Mouse (Mus musculus) heart, postnatal 14 days (tissue): Measurements from ENCODE around the gene Lin37. TPM values are rescaled to one million over a fixed set of nuclear protein-coding genes. Genes with fewer than 3 reads are reported as not detected.

Source experiments
- DNase-seq, 2 experiments: peaks; one replicate each; pipeline ENCODE4 v3.0.0; 2021 to 2022
- intact Hi-C: fragments of 180-260 bp; cut with DNase I; formaldehyde crosslinking; loops from one replicate; pipeline ENCODE4 v1.15.1; 2025
- long read RNA-seq, 2 experiments: library from polyadenylated mRNA; stranded (forward); transcript quantifications; one replicate each; pipeline ENCODE4 v2.0.0; 2021
- total RNA-seq, 2 experiments: library from RNA; stranded (reverse); gene quantifications; 2 replicates each; pipeline ENCODE4 v1.2.3; 2021

Lin37 gene
- total RNA-seq: 10 to 100 TPM; 14.4 to 16.4 TPM
- long read RNA-seq, experiment 1, transcript Lin37-202 (9 exons, 1,312 nt): major isoform, 6 of 13 reads
- long read RNA-seq, experiment 1, transcript Lin37-201 (9 exons, 998 nt): minor isoform, 5 of 13 reads
- long read RNA-seq, experiment 1, partial matches to known transcripts: 0 of 13 reads
- long read RNA-seq, experiment 1, other reads (novel, unspliced or antisense): 2 of 13 reads
- long read RNA-seq, experiment 2, transcript Lin37-201 (9 exons, 998 nt): major isoform, 12 of 18 reads
- long read RNA-seq, experiment 2, partial matches to known transcripts: 0 of 18 reads
- long read RNA-seq, experiment 2, other reads (novel, unspliced or antisense): 4 of 18 reads

- intact Hi-C loops: no loop called here
- peak; percentile 94 for DNase-seq
These were observed at the start of gene Lin37 for GRCm38 (mm10) chr7:30559443-30559954. Gene Lin37, minus strand, starts transcription at chr7:30559838.

DNA sequence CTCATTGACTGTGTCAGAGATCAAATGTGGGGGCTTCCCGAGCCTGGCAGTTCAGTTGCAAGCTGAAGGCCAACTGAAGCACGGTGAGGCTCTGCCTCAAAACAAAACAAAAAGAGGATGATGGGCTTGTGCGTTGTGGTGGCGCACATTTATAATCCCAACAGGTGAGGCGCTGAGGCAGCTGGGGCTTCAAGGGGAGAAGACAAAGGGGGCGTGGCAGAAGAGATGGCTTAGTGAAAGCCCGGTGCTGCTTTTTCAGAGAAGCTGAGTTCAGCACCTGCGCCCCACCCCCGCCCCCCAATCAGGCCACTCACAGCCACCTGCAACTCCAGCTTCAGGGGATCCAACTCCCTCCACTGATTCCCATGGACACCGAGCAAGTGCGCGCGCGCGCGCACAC is 48.8 kb upstream of the Lin37 start:
- intact Hi-C loops: loop anchor here (1.0 to 10.0 kb wide), 2 partner anchors 19 to 234 kb away; no protein-coding TSS in a partner anchor
- no peak for DNase-seq

GRCm38 (mm10) chr7:30607706-30608309 is 48.2 kb upstream of the Lin37 start:
- peak; percentile 62 to 72 for DNase-seq
- intact Hi-C loops: loop anchor here (1.0 to 10.0 kb wide), 2 partner anchors 19 to 233 kb away; no protein-coding TSS in a partner anchor

- intact Hi-C loops: loop anchor here (10.0 kb wide), 1 partner anchor 230 kb away; no protein-coding TSS in a partner anchor
These were observed 45.3 kb upstream of the Lin37 start for GRCm38 (mm10) chr7:30604944-30605343.

GRCm38 (mm10) chr7:30604424-30604823 is 44.8 kb upstream of the Lin37 start:
- DNase-seq: no peak
- intact Hi-C loops: loop anchor here (10.0 kb wide), 1 partner anchor 230 kb away; no protein-coding TSS in a partner anchor

More at GRCm38 (mm10) chr7:30604944-30605343, 45.3 kb upstream of the Lin37 start:
- DNase-seq: no peak

DNA sequence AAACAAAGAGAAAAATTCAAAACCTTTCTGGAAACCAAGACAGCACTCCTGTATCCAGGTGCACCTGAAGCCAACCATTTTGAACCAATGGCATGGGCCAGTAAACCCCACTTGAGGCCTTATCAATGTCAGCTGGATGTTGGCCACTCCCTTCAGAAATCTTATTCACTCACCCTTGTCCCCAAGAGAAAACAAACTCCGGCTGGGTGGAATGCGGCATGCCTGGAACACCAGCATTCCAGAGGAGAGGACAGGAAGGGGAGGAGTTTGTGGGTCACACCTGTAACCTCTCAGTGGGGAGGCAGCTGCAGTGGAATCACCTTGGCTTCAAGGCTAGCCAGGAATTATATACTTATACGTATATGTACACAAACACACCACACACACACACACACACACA is 42.9 kb upstream of the Lin37 start:
- no peak for DNase-seq
- intact Hi-C loops: loop anchor here (10.0 kb wide), 1 partner anchor 228 kb away; no protein-coding TSS in a partner anchor

DNA sequence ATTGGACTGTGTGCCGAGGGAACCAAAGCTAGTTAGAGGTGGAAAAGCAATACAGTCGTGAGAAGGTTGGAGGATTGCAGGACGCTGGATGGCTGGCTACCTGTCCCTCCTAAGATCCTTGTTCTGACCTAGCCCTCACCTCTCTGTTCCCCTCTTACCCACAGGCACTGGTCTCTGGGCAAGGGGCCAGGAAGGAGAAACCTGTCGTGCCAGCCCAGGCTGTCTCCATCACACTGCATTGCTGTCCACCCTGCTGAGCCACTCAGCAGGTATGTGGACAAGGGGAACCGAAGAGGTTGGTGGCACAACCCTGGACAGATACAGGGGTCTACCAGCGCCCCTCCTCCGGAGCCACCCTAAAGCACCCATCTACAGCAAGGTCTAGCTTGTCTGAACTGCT is 41.0 kb upstream of the Lin37 start:
- DNase-seq: no peak
- intact Hi-C loops: loop anchor here (10.0 kb wide), 1 partner anchor 226 kb away; no protein-coding TSS in a partner anchor

- DNase-seq: peak; percentile 80 to 89
- intact Hi-C loops: loop anchor here (10.0 kb wide), 1 partner anchor 225 kb away; no protein-coding TSS in a partner anchor
These were observed 40.3 kb upstream of the Lin37 start for GRCm38 (mm10) chr7:30599933-30600353.

DNA sequence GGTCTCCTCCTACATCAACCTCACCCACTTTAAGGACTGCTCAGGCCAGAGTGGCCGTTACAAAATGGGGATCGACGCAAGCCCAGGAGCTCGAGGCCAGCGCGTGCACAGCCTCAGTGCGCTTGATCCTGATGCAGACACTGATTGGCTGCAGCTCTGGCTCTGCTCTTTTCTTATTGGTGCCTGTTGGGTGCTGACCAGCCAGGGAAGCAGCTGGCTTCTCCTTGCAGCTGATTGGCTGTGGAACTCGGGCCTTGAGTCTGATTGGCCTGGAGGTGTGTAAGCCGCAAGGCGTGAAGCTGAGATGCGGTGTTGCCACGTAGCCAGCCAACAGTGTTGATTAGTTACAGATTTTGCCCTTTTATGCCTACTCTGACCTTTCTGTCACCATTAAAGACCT is 39.1 kb upstream of the Lin37 start, which contains the start of gene Zbtb32:
Zbtb32 (minus strand) TSS at position 124 of the 400 bp plus-strand sequence.
- no peak for DNase-seq
- intact Hi-C loops: no loop called here

DNA sequence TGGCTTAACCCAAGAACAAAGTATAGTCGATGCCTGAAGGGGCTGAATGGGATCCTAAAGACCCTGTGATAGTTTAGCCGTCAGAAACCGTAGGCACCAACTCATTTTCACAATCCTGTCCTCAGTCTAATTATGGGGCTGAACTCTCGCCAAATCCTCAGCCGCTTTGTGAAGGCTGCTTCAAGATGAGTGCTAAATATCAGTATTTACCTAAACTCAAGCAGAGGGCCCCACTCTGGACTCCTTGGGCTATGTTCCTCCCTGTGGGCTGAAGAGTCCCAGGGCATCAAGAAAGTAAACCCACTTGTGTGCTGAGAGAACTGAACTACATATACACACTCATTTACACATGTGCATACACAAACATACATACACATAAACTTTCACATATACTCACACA is 37.2 kb upstream of the Lin37 start:
- no peak for DNase-seq
- intact Hi-C loops: no loop called here

GRCm38 (mm10) chr7:30596093-30596492 is 36.5 kb upstream of the Lin37 start:
- intact Hi-C loops: no loop called here
- DNase-seq: no peak

DNA sequence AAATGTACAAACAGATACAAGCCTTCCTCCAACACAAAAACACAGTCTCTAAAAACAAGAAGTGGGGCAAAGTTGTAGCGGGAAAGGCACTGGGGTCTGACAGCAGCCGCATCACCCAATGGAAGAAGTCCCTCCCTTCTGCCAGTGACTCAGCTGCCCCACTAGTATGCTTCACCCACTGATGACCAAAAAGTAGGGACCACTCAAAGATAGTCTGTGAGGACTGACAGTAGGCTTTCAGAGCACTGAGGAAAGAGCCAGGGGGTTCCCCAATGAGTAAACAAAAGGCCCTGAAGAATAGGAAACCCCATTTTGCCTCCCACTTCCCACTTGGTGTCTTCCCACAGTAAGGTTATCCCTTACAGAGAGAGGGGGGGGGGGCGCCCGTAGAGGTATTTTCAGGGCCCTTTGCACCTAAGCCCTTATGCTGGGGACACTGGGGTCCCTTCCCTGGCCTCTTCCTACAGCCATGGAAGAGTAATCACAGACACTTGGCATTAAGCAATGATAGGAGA is 34.9 kb upstream of the Lin37 start:
- intact Hi-C loops: no loop called here
- no peak for DNase-seq

- DNase-seq: no peak
- intact Hi-C loops: no loop called here
These were observed 34.2 kb upstream of the Lin37 start for GRCm38 (mm10) chr7:30593579-30594509.

DNA sequence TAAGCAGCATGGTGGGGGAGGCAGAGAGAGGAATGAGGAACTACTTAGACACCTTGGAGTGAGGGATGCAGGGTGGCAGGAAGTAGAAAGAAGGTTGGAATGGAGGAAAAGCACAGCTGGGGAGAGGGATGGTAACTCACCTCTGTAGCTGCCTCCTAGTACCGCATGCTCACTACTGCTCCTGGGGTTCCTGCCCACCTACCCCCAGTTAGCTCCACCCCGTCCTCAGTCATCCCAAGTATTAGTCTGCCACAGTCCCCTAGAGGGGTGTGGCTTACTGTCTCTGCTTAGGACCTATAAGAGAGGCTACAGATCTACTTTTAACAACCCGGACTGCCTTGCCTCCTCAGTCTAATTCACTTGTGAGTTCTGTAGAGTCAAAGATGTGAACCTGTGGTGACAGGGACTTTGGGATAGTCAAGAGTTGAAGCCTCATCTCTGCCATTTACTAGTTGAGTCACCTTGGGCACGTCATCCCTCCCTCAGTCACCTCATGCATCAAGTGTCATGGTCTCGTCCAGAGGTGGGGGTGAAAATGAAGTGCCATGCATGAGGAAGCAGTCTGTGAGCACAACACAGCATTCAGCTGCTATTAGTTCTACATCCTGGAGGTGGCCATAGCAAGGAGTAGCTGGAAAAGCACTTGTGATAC is 33.3 kb upstream of the Lin37 start:
- intact Hi-C loops: no loop called here
- no peak for DNase-seq

DNA sequence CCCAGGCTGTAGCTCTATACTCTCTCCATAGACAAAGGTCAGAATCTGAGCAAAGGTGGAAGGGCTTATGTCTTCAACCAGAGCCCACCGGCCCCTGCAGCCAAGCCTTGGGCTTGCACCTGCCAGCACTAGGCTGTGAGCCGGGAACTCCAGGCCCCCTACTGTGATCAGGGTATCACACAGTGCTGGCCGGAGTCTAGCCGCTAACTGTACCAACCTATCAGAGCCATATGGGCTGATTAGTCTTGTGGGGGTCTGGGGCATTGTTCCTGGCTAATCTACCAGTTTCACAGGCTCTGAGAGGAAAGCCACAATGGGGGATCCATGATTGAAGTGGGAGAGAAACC is 31.9 kb upstream of the Lin37 start:
- DNase-seq: no peak
- intact Hi-C loops: no loop called here

DNA sequence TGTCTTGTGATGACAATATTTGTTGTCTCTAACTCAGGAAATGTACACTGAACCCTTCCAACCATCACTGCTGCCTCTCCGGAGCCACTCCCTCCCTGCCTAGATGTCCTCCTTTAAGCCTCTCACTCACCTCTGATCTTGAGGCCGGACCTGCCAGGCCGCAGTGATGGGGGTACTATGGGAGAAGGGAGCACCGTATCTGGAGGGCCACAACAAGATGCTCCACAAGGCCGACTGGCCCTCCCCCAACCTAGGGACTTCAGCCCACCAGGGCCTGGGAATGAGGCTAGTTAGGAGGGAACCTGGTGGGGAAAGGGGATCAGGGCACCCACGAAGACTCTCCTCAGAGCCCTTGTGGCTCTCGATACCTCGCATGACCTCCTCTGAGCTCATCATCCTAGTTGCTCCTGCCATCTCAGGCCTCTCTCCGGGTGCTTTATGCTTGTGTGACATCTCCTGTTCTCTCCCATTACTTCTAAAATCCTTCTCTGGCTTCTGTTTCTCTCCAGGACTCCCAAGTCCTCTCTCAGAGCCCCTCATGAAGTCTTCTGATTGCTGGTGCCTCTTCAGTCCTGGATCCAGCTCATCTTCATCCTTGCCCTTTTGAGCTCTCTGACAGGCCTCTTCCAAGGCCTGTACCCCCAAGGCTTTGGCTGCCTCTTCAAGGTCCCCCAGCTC is 31.4 kb upstream of the Lin37 start:
- intact Hi-C loops: loop anchor here (1.0 kb wide), 1 partner anchor 22 kb away; no protein-coding TSS in a partner anchor
- no peak for DNase-seq

DNA sequence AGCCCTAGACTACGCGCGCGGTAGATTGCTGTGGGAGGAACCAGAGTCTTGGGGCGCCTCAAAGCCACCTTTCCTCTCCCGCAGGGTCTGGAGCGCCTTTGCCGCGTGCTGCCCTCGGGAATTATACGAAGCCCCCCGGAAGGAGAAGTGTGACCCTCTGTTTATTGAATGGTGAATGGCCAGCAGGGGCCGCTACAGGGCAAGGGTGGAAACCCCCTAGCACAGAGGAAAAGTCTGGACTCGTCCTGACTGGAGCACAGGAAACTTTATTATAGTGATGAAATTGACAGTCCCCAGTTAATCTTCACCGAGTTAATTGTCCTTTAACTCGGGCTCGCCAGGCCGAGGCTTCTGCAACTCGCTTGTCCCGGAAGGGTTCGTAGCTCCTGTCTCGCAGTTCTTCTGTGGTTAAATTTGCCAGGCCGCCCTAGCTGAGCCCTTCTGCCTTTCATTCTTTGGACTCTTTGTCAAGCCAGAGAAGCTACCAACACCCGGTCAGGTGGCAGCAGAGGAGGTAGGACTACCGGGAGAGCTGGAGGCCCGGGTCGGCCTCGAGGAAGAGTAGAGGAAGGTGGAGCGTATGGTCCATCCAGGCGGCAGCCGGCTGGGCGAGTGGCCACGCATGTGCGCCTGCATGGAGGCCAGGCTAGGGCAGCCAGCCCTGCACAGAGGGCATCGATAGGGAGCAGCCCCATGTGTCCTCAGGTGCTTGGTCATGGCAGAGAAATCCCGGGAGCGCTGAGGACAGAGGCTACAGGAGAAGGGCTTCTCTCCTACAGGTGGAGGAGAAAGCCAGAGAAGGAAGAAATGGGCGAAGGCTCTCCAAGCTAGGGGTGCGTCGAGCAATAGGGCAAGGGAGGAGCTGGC is 30.0 kb upstream of the Lin37 start:
- DNase-seq: peak; percentile 88 to 90
- intact Hi-C loops: loop anchor here (1.0 to 2.0 kb wide), 3 partner anchors 19 to 269 kb away; no protein-coding TSS in a partner anchor
